Mouse (Mus musculus): Measurements from ENCODE around the gene Gng12.

The Gng12 gene

DNA sequence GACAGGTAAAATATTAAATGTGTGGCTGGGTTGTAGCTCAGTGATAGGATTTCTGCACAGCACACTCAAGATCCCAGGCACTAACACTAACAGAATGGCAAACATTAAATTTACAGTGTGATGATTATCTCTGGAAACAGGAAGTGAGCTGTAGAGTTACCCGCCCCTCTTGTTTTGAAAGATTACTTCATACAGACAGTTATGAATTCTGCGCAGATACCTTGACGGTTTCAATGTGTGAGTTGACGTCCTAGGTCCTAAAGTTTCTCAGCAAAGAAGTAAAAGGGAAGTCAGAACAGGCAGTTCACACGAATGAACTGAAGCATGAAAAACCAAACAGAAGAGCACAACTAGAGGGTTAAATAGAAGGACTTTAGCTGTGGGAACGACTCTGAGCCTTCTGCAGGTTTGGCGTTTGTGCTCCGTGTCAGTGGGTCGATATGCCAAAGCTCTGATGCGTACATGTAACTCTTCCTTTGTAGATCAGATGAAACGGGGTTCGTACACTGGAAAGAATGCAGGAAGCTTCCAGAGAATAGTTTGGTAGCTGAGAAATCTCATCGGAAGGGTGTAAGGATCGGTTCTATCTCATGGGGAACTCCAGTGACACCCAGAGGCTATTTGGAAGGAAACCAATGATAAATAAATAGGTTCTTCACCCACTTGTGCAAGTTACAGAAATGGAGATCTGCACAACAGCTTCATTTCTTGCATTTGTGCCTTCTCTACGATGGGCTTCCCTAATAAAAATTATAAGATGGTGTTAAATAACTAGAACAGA is 160.1 kb downstream of the Gng12 start:
- no peak for DNase-seq (ENCODE audit: low read depth)

DNA sequence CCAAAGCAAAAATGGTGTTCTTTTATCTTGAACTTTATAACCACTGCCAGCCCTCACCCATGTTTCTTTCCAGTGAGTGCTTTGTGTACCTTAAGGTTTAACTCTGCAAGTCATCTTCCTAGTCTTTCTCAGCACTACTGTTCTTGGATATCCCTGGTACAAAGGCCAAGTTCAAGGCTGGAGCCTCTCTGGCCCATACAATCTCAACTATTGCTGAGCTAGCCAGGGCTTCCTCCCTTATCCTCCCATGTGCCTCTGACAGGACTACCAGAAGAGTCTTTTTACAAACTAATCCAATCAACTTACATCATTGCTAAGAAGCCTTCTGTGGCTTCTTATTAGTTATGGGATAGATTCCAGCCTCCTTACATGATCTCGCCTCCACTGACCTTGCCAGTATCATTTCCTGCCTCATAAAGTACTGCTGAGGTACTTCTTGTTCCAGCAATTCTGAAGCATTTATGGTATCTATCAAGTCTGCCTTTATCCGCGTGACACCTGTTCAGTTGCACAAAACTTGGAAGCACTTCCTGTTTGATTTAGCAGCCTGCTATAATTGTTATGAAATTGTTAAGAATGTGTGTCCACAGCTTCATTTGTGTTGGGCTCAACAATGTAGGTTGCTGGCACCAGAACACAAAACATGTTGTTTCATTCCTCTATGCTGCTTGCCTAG is 160.8 kb downstream of the Gng12 start:
- no peak for DNase-seq (ENCODE audit: low read depth)

DNA sequence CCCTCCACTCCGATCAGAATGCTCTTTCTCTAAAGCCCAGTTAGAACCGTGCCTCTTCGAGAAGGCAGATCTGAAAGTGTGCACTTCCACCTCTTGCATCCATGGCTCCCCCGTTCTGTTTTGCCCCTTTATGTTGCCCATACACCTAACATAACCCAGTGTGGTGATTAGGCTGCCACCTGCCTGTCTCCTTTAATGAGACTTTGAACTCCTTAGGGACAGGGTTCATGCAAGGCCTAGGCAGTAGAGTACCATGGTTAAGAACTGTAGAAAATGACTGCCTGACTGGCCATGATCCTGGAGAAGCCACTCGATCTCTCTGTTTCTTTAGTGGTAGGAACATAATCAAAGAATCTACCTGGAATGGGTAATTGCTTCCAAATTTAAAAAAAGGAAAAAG is 161.4 kb downstream of the Gng12 start:
- no peak for DNase-seq (ENCODE audit: low read depth)

DNA sequence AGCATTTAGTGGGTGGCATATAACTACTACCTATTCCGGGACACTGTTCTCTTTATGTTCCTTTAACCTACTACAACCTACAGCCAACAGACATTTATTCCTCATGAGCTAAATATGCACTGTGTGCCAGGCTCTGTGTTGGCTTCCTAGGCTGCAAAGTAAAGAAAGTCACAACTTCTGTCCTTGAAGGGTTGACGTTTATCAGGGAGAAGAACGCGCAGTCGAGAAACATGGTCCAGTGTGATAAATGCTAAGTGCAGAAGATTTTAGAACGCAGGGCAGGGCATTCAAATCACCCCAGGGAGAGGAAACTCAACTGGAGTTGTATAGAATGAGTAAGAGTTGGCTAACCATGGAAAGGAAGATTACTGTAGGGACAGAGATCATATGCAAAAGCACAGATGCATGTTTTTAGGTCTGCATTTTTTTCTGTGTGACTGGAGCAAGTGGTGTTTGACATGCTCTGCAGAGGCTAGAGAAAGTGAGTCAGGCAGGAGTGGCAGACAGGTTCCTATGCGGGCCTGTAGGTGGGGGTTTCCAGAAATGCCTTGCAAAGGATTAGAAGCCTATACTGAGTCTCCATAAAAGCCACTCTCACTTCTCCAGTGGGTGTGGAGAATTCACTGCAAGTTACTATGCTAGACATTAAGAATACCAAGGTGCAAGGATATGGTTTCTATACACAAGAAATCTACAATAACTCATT is 161.9 kb downstream of the Gng12 start:
- DNase-seq (ENCODE audit: low read depth), result no peak

DNA sequence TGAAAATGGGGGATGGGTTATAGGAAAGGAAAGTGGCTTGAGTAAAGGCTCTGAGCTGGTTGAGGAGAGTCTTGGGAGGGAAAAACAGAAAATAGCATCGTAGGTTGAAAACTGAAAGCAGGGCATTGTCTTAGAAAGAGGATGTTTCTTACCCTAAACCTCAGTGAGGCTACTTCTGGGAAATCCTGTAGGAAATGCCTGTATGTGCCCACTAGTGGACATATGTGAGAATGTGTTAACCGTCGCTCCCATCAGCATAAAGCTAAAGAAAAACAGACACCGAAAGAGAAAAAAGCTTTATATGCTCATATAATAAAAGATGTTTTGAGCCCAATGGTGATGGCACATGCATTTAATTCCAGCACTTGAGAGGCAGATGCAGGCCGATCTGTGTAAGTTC is 163.9 kb downstream of the Gng12 start:
- DNase-seq (ENCODE audit: low read depth), result no peak

DNA sequence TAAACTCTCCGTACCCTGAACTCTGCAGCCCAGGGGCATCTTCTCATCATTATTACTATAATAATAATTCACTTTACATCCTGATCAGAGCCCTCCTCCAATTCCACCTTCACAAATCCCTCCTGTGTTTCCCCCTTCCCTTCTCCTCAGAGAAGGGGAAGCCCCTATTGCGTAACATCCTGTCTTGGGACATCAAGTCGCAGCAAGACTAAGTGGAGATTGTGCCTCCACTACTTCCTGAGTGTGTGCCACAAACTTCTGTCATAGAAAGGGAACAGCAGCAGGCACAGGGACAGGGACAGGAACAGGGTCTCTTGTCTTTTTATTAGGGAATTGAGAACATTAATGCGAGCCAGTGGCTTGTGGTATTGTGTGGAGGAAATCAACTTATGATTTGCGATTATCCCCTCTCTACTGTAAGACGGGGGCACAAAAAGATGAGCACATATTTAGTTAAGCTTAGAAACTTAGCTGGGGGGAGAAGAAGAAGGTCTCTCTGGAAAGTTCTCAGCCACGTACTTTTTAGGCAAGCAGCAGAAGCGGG is 173.1 kb downstream of the Gng12 start:
- DNase-seq (ENCODE audit: low read depth), result no peak

DNA sequence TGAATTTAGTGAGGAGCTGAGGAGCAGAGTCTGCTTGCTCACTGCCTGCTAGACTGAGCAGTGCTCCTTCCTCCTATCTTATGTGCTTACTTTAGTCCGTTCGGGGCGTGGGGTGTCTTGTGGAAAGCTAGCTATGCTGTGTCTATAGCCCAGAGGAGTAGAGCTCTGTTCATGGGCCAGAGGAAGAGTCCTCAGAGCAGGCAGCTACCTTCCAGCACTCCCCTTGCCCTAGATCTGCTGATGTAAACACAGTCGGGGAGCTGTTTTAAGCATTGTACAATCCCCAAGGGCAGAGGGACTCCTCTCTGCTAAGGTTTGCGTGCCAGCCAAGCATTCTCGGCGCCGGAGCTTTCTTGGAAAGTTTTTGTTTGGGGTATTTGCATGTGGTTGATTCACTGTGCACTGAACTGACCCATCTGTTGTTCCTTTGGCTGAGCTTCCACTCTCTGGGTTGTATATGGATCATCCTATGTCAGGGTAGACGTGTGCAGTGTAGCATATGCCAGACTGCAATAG is 173.7 kb downstream of the Gng12 start:
- DNase-seq (ENCODE audit: low read depth), result no peak
